Mouse (Mus musculus) gastrocnemius, postnatal 4 days (tissue): ENCODE data around the gene Csnk2b. TPM values are rescaled to one million over a fixed set of nuclear protein-coding genes. Genes with fewer than 3 reads are reported as not detected.
A peak's percentile ranks its signal among the peaks of the same experiment; 100 is the strongest.

Experiments used
- DNase-seq, 2 experiments: peaks; one replicate each; pipeline ENCODE4 v3.0.0; 2021 to 2022; ENCODE audit warnings: low spot score in 2 of 2, mixed read lengths in 2 of 2
- total RNA-seq, 2 experiments: library from RNA; stranded (reverse); gene quantifications; 2 replicates each; pipeline ENCODE4 v1.2.3; 2021

Gene Csnk2b
- total RNA-seq, 2 experiments from 2014 or later = 174 to 185 TPM

- DNase-seq = no peak
Observed at GRCm38 (mm10) chr17:35153931-35154330, 32.1 kb upstream of the Csnk2b start.

GRCm38 (mm10) chr17:35153077-35153476 is 31.2 kb upstream of the Csnk2b start:
- no peak for DNase-seq

- DNase-seq = no peak
Observed at GRCm38 (mm10) chr17:35152121-35152520, 30.3 kb upstream of the Csnk2b start.

DNA sequence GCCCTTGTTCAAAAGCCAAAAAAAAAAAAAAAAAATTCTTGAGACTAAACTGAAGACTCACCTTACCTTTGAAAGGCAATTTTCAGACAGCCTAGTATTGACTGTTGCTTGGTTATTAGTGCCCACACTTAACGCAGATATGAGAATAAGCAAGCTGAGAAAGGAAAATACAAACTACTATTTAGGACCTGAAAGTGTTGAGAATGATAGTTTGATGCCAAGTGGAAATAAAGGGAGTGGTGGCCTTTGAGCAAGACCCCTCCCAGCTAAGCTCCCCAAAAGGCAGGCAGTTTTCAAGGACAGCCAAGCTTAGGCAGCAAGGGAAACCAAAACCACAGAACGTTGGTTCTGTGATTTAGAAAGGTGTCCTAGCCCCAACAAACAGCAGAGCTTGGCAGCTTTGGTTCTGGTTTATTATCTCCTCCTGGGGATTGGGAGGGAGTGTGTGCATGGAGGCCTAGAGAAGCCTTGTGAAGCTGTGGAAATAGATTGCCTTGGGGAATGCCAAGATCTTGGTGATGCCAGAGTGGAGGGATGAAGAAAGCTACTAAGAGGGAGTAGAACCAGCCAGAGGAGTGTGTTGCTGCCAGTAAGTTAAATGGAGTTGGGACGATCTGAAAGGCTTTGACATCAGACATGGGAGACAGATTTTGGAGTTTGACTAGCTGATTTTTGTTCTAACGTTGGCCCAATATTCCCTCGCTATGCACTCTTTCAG is 26.2 kb upstream of the Csnk2b start:
- no peak for DNase-seq

DNA sequence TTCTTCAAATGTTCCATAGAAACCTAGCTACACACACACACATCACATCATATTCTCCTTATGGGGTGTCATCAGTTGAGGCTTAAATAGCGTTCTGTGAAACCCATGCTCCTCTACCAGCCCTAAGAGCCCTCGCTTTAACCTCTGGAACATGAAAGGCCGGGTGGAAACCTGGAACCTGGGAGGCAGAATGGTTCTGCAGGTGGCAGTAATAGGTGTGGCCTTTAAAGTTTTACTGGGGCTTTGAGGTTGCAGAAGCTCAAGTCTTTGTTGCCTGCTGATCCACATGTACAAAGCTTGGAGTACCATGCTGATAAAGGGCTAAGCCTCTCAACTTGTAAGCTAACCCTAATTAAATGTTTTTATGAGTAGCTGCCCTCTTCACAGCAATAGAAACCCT is 25.5 kb upstream of the Csnk2b start:
- no peak for DNase-seq

- no peak for DNase-seq
Observed at GRCm38 (mm10) chr17:35146139-35146538, 24.3 kb upstream of the Csnk2b start.

DNA sequence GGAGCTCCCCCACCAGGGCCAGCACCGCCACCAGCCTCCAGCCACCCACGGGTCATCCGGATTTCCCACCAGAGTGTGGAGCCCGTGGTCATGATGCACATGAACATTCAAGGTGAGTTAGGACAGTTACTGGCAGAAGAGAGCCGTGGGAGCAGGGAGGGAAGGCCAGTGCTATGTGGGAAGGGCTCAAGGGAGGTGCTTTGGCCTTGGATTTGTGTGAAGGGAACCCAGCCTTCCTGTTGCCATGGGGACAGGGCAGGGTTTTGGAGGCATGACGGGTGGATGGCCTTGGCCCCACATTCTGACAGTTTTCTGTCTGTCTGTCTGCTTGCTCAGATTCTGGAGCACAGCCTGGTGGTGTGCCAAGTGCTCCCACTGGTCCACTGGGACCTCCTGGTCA is 20.1 kb upstream of the Csnk2b start:
- no peak for DNase-seq

DNA sequence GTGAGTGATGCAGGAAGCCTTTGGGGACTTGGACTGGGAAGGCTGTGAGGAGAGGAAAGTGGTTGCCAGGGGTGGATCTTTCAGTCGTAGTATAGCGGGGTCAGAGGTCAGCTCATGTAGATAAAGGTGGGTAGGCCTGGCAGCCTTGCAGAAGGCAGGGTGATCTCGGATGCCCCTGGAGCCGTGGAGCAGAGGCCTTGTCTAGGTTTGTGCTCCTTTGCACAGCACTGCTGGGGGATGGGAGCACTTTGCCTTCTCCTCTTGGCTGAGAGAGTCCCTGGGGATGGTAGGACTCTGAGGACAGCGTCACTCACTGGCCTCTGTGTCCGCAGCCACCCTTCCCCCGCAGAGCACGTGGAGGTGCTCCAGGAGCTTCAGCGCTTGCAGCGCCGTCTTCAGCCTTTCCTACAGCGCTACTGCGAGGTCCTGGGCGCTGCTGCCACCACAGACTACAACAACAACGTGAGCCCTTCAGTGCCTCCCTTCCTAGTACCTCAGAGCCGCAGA is 18.7 kb upstream of the Csnk2b start:
- no peak for DNase-seq

DNA sequence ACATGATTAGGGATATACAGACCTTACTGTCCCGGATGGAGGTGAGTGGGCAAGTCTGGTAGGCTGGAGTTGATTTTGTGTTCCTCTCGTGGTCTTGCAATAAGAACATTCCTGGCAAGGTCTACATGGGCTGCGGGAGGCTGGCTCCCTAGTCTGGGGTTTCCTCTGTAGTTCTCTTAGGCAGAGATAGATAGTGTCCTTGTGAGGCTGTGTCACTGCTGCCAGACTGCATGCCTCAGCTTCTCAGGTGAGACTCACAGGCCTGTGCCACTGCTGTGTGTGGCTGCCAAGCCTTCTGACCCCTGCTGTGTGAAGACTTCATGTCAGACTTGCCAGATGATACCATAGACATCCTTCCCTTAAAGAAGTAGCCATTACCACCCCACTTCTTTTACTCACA is 17.4 kb upstream of the Csnk2b start:
- DNase-seq = no peak

- DNase-seq = no peak
Observed at GRCm38 (mm10) chr17:35135591-35136320, 13.9 kb upstream of the Csnk2b start.

DNA sequence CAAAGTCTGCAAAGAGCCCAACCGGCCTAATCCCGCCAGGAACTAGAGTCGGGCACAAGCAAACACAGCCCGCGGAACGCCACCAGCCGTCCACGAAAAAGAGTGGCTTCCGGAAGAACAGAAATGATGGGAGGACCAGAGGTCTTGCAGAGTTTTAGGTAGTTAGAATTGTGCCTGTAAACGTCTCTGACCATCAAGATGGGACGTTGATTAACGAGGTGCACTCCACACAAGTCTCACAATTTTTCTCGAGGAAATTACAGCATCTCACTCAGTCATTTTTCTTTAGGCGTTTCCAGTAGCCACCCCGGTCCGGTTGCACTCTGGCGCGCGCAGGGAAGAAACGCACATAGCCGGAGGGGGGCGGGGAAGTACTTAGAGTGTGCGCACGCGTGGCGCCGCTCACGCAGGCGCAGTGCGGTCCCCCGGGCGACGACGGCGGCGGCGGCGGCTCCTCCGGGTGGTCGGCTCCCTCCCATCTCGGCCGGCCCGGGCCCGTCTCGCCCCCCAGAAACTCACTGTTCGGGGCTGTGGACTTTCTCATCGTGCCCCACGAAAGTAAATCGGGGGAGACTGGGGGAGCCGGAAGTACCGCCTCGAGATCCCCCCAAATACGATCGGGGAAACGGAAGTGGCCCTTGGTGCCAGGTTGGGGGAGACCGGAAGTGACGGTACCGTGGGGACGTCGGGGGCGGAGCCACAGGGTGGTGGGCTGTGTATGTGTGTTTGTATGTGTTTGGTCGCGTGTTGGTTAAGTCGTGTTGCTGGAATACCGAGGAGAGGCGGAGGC is 13.1 kb upstream of the Csnk2b start, which contains the start of gene Bag6:
TSS of gene Bag6 (plus strand) at position 378 of the 790 bp plus-strand sequence.
- DNase-seq = peak; percentile 93 to 96

DNA sequence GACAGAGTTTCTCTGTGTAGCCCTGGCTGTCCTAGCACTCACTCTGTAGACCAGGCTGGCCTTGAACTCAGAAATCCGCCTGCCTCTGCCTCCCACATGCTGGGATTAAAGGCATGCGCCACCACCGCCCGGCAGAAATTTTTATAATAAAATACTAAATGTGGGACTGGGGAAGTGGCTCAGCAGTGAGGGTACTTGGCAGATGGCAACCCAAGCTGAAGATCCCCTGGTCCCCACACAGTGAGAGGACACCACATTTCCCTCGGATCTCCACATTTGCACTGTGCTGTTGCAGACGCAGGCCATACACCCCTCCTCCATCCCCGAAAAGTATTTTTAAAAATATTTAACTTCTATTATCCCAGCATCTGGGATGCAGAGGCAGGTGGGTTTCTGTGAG is 11.7 kb upstream of the Csnk2b start:
- DNase-seq = no peak

DNA sequence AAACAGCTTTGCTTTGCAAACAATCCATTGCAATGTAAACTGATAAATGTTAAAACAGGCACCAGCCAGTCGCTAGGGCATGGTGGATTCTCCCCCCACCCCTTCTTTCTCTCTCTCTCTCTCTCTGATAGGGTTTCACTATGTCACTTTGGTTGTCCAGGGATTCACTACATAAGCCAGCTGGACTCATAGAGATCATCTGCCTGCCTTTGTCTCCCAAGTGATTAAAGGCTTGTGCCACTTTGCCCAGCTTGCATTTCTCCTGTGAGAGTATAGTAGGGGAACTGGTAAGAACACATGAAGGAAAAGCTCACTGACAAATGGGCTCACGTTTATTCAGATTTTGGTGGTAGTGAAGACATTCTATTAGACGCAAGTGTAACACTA is 10.3 kb upstream of the Csnk2b start:
- no peak for DNase-seq

- no peak for DNase-seq
Observed at GRCm38 (mm10) chr17:35131500-35132173, 9.8 kb upstream of the Csnk2b start, which contains the start of gene Apom. TSS of gene Apom (minus strand) at chr17:35132050.

- DNase-seq = no peak
Observed at GRCm38 (mm10) chr17:35131038-35131437, 9.2 kb upstream of the Csnk2b start.

- DNase-seq = no peak
Observed at GRCm38 (mm10) chr17:35128996-35129395, 7.1 kb upstream of the Csnk2b start.

DNA sequence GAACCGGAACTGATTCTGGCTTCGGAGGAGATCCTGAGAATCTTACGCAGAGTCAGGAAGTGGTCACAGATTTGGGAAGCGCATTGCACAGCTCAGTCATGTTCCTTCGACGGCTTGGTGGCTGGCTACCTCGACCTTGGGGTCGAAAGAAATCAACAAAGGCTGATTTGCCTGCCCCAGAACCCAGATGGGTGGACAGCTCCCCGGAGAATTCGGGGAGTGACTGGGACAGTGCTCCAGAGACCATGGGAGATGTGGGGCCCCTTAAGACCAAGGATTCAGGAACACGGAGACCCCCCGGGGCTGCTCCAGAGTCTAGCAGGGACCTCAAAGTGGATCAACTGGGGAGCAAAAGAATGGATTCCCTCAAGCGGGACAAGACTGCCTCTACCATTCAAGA is 5.2 kb upstream of the Csnk2b start:
- no peak for DNase-seq

DNA sequence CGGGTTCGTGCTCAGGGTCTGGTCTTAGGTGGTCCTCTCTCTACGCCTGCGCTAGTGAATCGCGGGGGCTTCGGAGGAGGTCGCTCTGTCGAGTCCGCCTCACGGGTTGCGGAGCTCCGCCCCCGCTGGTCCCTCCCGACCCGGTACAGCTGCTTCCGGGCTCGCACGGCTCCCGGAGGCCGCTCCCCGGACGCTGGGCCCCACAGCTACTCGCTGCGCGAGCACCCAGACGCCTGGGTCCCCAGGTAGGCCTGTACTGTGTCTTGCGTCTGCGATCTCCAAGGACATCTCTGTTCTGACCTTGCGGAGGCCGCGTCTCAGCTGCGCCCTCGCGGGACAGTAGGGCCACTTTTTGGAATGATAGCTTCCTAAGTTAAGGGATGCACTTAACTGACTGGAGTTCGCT is 4.4 kb upstream of the Csnk2b start, which contains the start of gene D17H6S53E:
TSS of gene D17H6S53E (plus strand) at position 168 of the 406 bp plus-strand sequence.
- peak; percentile 54 to 77 for DNase-seq

DNA sequence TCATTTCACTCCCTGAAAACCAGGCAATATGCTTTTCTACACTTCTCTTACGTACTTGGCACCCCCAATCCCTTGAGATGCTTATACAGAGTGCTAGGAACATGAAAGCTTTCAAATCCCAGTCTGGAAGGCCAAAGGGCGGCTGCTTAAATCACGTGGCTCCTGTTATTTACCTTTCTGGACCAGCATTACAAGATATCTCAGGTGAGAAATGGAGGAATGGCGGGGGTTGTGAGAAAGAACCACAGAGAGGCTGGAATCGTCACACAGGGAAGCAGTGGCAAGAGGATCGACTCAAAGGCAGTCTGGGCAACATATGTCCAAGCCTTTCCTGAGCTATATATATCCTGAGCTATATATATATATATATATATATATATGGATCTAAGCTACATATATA is 3.7 kb upstream of the Csnk2b start:
- DNase-seq = no peak

- DNase-seq = no peak
Observed at GRCm38 (mm10) chr17:35125081-35125480, 3.2 kb upstream of the Csnk2b start.
